17 mouse cellular contexts compared by ENCODE assay signal in the genomic region with DNA sequence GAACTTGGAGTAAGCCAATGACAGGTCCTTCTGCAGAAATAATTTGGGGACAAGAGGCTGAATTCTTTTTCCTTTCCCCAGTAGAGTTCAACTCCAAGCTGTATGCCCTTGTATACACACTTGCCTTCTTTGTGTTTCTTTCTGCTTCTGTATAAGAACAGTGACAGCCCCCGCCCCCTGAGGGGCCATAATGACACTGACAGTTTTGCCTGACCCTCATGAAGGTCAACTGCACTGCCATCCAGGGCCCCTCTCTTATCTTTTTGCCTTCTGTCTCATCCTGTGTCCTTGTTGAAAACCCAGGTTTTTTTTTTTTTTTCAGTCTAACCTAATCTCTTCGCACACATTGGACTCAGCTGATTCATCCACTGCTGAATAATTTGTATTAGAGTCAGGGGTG. TPM values are rescaled to one million over a fixed set of nuclear protein-coding genes. Genes with fewer than 3 reads are reported as not detected.
"Had no signal": no experiment of that assay in that cellular context is flagged by ENCODE, and none has a peak within 500 bp of the region (broad histone marks: within the 10 kb centered on the region; RNA-seq: fewer than 3 reads in every experiment).

No protein-coding gene starts in this region.

- ATAC-seq: lung, postnatal 0 days had no signal

- H3K4me3 ChIP-seq: kidney, embryonic 15.5 days; limb, embryonic 10.5 days; liver, embryonic 15.5 days; midbrain, embryonic 10.5 days; neural tube, embryonic 12.5 days had no signal

- H3K27ac ChIP-seq: kidney, embryonic 15.5 days; limb, embryonic 10.5 days; liver, embryonic 15.5 days; midbrain, embryonic 10.5 days; neural tube, embryonic 12.5 days had no signal

- H3K4me2 ChIP-seq: kidney, embryonic 15.5 days; liver, embryonic 11.5 days; liver, embryonic 15.5 days; neural tube, embryonic 12.5 days had no signal

- H3K9me3 ChIP-seq: kidney, embryonic 15.5 days; limb, embryonic 10.5 days; liver, embryonic 15.5 days; midbrain, embryonic 10.5 days; neural tube, embryonic 12.5 days had no signal

- DNase-seq: kidney, postnatal 14 days; lung, adult 2 months; lung, postnatal 4 days; midbrain, embryonic 14.5 days; right cerebral cortex, postnatal 25 days; thymus, adult 18-20 months; thymus, postnatal 14 days had no signal

- H3K9ac ChIP-seq: kidney, embryonic 15.5 days; liver, embryonic 15.5 days; neural tube, embryonic 12.5 days had no signal

- H3K4me1 ChIP-seq: neural tube, embryonic 12.5 days had no signal

- H3K27me3 ChIP-seq: neural tube, embryonic 12.5 days had no signal

- H3K36me3 ChIP-seq: kidney, embryonic 15.5 days; limb, embryonic 10.5 days; liver, embryonic 15.5 days; midbrain, embryonic 10.5 days; neural tube, embryonic 12.5 days had no signal

RNA-seq across cellular contexts. Expression of a gene that starts 29.8 kb away (rescaled TPM):
- total RNA-seq: monocyte, adult 5-6 weeks had no signal

RNA-seq across cellular contexts. Expression of a gene that starts 45.7 kb away (rescaled TPM):
- total RNA-seq: megakaryocyte, adult 5-6 weeks; monocyte, adult 5-6 weeks; neutrophil, adult 5-6 weeks had no signal
